Mouse (Mus musculus) T-helper 17 cell (primary cell): ENCODE results near the gene Prokr2.

Experiments used
- in situ Hi-C, 2 experiments: fragments of 300-600 bp; cut with MboI, MseI; formaldehyde crosslinking; loops; 1 replicate in 1 of 2; 2 replicates in 1 of 2; pipeline ENCODE4 v1.15.1; 2025; ENCODE audit warnings: high pct_unique_total_duplicates in 2 of 2

Gene Prokr2

DNA sequence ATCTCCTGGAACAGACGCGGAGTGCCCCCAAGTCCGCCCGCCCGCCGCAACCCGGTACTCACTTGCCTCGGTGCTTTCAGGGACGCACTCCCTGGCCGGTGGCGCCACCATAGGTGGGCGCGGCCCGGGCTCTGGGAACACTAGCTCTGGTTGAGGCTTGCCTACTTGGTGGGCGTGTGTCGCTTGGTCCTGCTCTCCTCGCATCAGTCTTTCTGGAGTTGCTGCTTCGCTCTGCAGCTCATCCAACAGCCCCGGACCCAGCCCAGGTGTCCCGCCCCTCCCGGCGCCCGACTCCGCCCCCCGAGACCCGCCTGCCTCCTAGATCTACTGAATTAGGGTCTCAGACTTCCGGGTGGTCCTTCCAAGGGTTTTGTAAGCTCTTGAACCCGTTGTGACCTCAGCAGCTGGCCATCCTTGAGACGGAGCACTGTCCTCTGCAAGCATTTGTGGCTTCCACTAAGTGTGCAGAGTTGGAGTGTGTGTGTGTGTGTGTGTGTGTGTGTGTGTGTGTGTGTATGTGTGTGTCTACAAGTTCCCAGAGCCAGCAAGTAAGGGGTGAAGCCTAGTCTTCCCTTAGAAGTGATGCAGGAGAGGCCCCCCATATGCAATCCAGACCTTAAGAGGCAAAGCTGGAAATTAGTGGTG, at the start of gene Prokr2:
Prokr2 (minus strand) TSS at position 254 of the 645 bp plus-strand sequence.
- in situ Hi-C loops: loop anchor here in 1 of 2 experiments (25.0 kb wide), 1 partner anchor 1573 kb away; no protein-coding TSS in a partner anchor

DNA sequence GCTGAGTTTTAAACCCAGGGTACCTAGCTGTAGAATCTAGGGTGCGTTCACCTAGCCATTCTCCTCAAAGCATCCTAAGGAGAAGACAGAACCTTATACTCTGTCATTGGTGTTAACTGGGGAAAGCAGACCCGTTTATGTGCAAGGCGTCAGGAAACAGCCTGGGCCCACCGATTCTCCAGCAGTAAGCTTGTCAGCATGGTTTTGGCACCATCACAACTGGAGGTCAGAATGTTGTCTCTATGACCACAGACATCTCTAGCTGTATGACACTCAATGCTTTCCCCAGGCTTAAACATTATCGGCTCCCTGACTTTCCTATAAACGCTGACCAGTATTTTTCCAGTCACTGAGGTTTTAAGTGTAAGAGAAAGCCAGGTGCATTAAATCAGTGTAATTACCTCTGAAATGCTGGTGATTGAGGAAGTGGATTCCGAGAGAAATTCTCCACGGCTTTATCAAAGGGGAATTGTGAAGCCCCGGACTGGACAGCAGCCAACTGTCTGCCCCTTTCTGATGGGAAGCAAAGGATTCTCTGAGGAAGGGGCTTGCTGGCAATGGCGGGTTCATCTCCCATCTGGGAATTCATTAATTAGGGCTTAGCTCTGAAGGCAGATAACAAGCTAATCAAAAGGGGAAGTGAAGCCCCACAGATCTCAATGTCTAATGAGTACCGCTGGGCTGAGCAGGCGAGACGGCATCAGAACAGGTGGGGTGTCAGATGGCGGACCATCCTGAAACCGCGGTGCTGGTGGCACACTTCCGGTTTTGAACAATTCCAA, 42.1 kb upstream of the Prokr2 start:
- in situ Hi-C loops: no loop called here

DNA sequence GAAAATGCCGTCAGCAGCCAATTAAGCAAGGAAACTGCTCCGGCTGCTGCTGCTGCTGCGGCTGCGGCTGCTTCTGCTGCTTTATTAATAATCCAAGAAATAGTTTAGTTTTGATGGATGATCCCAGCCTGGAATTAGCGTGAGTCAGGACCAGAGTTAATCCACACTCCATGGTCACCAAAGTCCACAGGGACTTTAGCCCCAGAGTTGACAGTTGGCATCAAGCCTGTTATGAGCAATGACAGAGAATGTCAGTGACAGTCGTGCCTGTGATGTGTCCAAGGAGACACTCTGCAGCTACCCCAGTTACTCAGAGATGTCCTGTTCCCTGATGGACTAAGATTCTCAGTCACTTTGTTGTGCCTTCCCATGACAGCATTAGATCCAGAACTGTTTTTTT, 40.3 kb upstream of the Prokr2 start:
- in situ Hi-C loops: no loop called here

DNA sequence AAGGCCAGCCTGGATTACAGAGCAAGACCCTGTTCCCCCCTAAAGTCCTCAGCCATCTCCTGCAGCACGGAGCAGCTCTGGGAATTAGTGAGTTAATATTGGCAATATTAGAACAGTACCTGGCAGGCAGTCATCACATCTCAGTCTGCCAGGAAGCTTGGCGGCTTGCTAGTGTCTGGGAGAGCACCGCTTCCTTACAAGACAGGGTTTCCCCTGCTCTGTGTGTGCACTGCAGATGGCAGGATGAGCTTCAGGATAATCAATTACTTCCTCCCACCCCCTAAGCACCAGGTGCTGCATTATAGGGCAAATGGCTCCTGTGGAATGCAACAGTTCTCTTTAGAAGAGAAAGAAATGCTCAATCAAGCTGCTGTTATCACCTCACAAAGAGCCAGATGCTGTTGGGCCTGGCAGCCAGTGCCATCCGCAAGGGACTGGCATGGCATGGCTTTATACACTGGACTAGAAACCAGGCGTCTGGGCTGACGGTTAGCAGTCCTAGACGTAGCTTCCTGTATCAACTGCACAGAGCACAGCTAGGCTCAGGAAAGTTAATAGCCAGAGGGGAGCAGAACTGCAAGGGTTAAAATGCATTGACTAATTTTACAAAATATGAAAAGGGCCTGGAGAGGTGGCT, 38.3 kb upstream of the Prokr2 start:
- in situ Hi-C loops: no loop called here

DNA sequence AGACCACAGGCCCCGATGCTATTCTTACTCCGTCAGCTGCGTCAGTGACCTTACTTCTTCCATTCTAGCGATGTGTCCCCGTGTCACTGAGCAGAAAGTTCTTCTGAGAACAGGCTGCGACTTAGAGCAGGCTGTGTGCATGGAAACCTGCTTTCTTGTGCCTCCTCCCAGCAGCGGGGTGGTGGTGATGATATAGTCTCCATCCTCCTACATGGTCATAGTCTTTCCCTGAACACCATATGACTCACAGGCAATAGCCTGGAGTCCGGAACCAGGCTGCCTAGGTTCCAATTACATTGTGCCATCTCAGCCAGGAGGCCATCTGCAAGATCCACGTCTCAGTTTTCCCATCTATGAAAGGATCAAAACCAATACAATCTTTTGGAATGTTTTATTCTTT, 37.6 kb upstream of the Prokr2 start:
- in situ Hi-C loops: no loop called here

DNA sequence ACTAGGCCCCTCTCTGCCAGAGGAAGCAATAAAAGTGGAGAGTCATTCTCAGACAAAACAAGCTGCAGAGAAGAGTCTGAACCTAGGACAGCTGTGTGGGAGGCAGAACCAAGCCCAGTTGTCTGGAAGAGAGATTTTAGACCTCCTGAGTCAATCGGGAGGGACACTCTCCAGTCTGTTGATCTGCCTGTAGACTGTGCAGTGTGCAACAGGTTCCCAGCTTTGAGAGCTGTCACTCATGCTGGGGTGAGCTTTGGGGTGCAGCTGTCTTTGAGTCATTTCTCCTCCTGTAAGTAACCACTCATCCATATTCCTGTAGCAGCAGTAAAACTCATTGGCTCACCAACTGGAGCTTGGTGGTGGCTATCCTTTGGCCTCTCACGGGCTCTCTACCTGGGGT, 33.2 kb upstream of the Prokr2 start:
- in situ Hi-C loops: no loop called here

DNA sequence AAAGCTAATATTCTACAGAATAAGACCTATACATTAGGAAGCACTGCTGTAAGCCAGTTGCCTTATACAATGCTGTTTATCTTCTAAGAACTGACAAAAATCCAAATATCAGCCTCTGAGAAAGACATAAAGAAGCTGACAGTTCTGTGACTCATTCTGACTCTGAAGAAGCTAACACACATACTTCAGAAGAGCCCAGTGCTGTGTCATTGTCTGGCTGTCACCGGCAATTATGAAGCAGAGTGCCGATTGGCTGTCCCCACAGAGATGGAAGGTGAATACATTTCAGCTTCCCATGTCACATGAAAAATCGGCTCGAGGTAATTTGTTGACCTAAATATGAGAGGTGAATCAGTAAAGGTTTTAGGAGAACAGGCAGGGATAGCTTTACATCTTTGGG, 24.9 kb upstream of the Prokr2 start:
- in situ Hi-C loops: no loop called here

- in situ Hi-C loops: loop anchor here in 1 of 2 experiments (25.0 kb wide), 1 partner anchor 1586 kb away; no protein-coding TSS in a partner anchor
Measured at GRCm38 (mm10) chr2:132398136-132398535, 12.9 kb upstream of the Prokr2 start.

- in situ Hi-C loops: loop anchor here in 1 of 2 experiments (25.0 kb wide), 1 partner anchor 1583 kb away; no protein-coding TSS in a partner anchor
Measured at GRCm38 (mm10) chr2:132395753-132396152, 10.5 kb upstream of the Prokr2 start.

GRCm38 (mm10) chr2:132390607-132391160, 5.4 kb upstream of the Prokr2 start:
- in situ Hi-C loops: loop anchor here in 1 of 2 experiments (25.0 kb wide), 1 partner anchor 1578 kb away; no protein-coding TSS in a partner anchor

GRCm38 (mm10) chr2:132389562-132389961, 4.3 kb upstream of the Prokr2 start:
- in situ Hi-C loops: loop anchor here in 1 of 2 experiments (25.0 kb wide), 1 partner anchor 1577 kb away; no protein-coding TSS in a partner anchor

GRCm38 (mm10) chr2:132384511-132385193, 595 bp downstream of the Prokr2 start:
- in situ Hi-C loops: loop anchor here (5.0 to 25.0 kb wide), 2 partner anchors 62 to 1572 kb away; no protein-coding TSS in a partner anchor

DNA sequence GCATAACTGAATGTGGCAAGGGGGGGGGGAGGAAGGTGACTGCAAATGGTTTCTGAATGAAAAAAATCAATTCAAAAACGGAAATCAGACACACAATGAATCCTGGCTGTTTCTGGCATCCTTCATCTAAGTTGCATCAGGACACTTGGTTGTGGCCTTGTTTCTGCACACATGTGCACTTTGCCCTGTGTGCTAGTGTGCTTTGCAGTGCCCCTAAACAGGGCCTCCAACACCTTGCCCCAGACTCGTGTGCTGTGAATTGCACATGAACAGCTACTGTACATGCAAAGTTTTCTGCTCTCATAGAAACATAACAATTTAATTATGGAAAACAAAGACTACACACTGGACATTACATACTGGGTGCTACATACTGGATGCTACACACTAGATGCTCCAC, 2.9 kb downstream of the Prokr2 start:
- in situ Hi-C loops: loop anchor here (5.0 to 25.0 kb wide), 2 partner anchors 60 to 1570 kb away; no protein-coding TSS in a partner anchor

DNA sequence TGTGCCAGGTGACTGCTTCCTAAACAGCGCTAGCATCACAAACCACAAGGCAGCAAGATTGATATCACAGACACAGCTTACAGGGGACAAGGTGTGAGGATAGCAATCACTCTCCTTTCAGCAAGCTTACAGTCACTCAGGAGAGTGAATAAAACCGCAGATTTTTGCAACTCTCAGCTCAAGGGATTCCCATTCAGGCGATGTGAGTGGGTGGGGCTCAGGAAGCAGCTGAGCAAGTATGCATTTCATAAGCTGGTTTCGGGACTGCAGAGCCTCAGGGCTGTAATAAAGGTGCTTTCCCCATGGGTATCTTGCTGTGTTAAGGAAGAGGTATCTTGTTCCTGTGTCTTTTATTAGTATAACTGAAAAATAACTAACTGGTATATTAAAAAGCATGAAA, 5.6 kb downstream of the Prokr2 start:
- in situ Hi-C loops: loop anchor here (5.0 to 25.0 kb wide), 2 partner anchors 57 to 1567 kb away; no protein-coding TSS in a partner anchor

- in situ Hi-C loops: loop anchor here in 1 of 2 experiments (25.0 kb wide), 1 partner anchor 1566 kb away; no protein-coding TSS in a partner anchor
Measured at GRCm38 (mm10) chr2:132378602-132379150, 6.6 kb downstream of the Prokr2 start.

- in situ Hi-C loops: loop anchor here in 1 of 2 experiments (25.0 kb wide), 1 partner anchor 1565 kb away; no protein-coding TSS in a partner anchor
Measured at GRCm38 (mm10) chr2:132377436-132377835, 7.8 kb downstream of the Prokr2 start.

DNA sequence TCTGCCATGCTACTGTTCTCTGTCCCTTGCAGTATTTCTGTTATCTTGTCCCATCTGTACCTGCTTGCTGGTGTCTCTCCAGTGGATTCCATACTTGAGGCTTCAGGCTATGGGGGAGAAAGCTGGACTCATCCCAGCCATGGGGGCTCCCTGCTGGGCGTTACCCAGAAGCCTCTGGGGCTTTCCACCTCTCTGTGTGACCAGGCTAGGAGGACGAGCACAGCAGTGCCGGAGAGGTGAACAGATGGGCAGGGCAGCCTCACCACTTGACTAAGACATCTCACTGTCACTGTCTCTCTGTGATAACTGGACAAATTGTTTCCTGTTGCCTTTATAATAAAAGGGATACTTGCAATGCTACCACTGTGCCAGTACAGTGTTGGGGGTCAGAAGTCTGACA, 9.5 kb downstream of the Prokr2 start:
- in situ Hi-C loops: loop anchor here in 1 of 2 experiments (25.0 kb wide), 1 partner anchor 1563 kb away; no protein-coding TSS in a partner anchor

- in situ Hi-C loops: loop anchor here in 1 of 2 experiments (25.0 kb wide), 1 partner anchor 1563 kb away; no protein-coding TSS in a partner anchor
Measured at GRCm38 (mm10) chr2:132375135-132375534, 10.1 kb downstream of the Prokr2 start.

DNA sequence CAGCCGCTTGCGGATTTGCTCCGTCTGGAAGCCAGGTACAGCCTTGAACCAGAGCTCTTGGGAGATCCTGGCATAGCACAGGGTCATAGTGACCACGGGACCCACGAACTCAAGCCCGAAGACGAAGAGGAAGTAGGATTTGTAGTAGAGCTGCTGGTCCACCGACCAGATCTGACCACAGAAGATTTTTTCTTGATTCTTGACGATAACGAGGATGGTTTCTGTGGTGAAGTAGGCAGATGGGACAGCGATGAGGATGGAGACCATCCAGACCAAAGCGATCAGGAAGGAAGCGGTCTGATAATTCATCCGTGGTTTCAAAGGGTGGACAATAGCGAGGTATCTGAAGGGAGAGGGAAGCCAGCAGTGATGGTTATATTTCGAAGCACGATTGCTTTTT, 11.5 kb downstream of the Prokr2 start:
- in situ Hi-C loops: no loop called here

GRCm38 (mm10) chr2:132368433-132368832, 16.8 kb downstream of the Prokr2 start:
- in situ Hi-C loops: no loop called here
